Mouse (Mus musculus) forebrain, embryonic 13.5 days (tissue): ENCODE data around the gene Acmsd. TPM values are rescaled to one million over a fixed set of nuclear protein-coding genes. Genes with fewer than 3 reads are reported as not detected.
"Not testable (repeated sequence)": the region's sequence is repeated elsewhere in the genome, so short reads cannot be mapped to it uniquely, and the experiment has no call there.

Source experiments
- ATAC-seq: fragments of 200-750 bp; cut with Nextera tagmentation; 2 replicates; pipeline ENCODE4 v1.8.0; 2017
- H3K27ac ChIP-seq: fragments of 300-500 bp; sonication (generic); 2 replicates; pipeline ENCODE4 v1.5.1; 2015; ENCODE audit warnings: inconsistent platforms, mild to moderate bottlenecking, moderate library complexity
- H3K27me3 ChIP-seq: fragments of 300-500 bp; sonication (generic); 2 replicates; pipeline ENCODE4 v1.6.1; 2015; ENCODE audit warnings: mild to moderate bottlenecking, inconsistent platforms
- H3K36me3 ChIP-seq: fragments of 300-500 bp; sonication (generic); 2 replicates; pipeline ENCODE4 v1.6.1; 2015; ENCODE audit warnings: mild to moderate bottlenecking, inconsistent platforms; ENCODE audit not compliant: poor library complexity, severe bottlenecking
- H3K4me1 ChIP-seq: fragments of 300-500 bp; sonication (generic); 2 replicates; pipeline ENCODE4 v1.6.1; 2015; ENCODE audit warnings: inconsistent platforms
- H3K4me2 ChIP-seq: fragments of 300-500 bp; sonication (generic); 2 replicates; pipeline ENCODE4 v1.6.1; 2015; ENCODE audit warnings: inconsistent platforms, mild to moderate bottlenecking, moderate library complexity
- H3K4me3 ChIP-seq: fragments of 300-500 bp; sonication (generic); 2 replicates; pipeline ENCODE4 v1.5.1; 2015; ENCODE audit warnings: mild to moderate bottlenecking, inconsistent platforms
- H3K9ac ChIP-seq: fragments of 300-500 bp; sonication (generic); 2 replicates; pipeline ENCODE4 v1.6.1; 2015; ENCODE audit warnings: mild to moderate bottlenecking, inconsistent platforms
- H3K9me3 ChIP-seq: fragments of 300-500 bp; sonication (generic); replicated peaks from 2 replicates; pipeline ENCODE4 v1.6.1; 2016; ENCODE audit warnings: inconsistent platforms
- WGBS: fragments of 180-500 bp; shearing (Covaris S2); methylation state at CpG from one replicate; pipeline ENCODE4 v1.1.7; 2015; 5-methylcytosine and 5-hydroxymethylcytosine counted together
- polyA plus RNA-seq: library from polyadenylated mRNA; unstranded; fragments of >200 nt; fragmentation: Nextera tagmentation; extraction: Ambion mirVana; gene quantifications from 2 replicates; pipeline ENCODE4 v1.2.1, GENCODE M21; 2015

The Acmsd gene
- polyA plus RNA-seq, 1 experiment from 2014 or later = not detected

GRCm38 (mm10) chr1:127750401-127751102 lies 21.3 kb downstream of the Acmsd start:
- Histone ChIP-seq H3K4me3 (no peak overlapping the region), H3K9ac (no peak overlapping the region), H3K4me1 (no peaks in the 10 kb centered on the region), H3K27me3 (no peaks in the 10 kb centered on the region), H3K9me3 (0 out of 2 replicates have a peak, but pooled peaks cover 3% of the 10 kb centered on the region), H3K36me3 (no peaks in the 10 kb centered on the region), H3K27ac (no peak overlapping the region), H3K4me2 (no peak overlapping the region)
- 84% methylated on average over 11 of the region's 11 CpGs for WGBS
- no peak for ATAC-seq

DNA sequence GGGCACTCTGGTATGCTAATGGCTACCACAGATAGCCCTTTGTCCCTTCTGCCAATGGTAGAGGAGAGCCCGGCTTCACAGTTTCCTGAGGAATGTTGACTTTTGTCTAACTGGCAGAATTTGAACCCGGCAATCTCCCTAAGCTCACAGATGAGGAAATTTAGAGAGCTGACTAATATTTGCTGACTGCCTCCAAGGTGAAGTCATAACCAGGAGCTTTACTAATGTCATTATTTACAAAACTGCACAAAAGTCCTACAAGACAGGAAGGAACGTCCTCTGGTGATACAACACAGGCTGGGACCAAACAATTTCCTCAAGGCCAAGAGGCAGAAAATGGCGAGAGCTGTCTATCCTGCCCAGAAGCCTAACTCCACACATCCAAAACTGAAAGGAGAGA lies 26.6 kb downstream of the Acmsd start:
- no peaks in the 10 kb centered on the region for H3K4me1 ChIP-seq
- no peak overlapping the region for H3K9ac ChIP-seq
- H3K27me3 ChIP-seq = no peaks in the 10 kb centered on the region
- H3K27ac ChIP-seq = no peak overlapping the region
- 82% methylated on average over 4 of the region's 4 CpGs for WGBS
- ATAC-seq = no peak
- no peaks in the 10 kb centered on the region for H3K36me3 ChIP-seq
- H3K9me3 ChIP-seq = no peaks in the 10 kb centered on the region
- no peak overlapping the region for H3K4me2 ChIP-seq
- no peak overlapping the region for H3K4me3 ChIP-seq

GRCm38 (mm10) chr1:127756331-127757163 lies 27.3 kb downstream of the Acmsd start:
- no peak overlapping the region for H3K4me3 ChIP-seq
- ATAC-seq = no peak
- WGBS = 83% methylated on average over 5 of the region's 5 CpGs
- no peaks in the 10 kb centered on the region for H3K27me3 ChIP-seq
- no peaks in the 10 kb centered on the region for H3K36me3 ChIP-seq
- no peaks in the 10 kb centered on the region for H3K4me1 ChIP-seq
- H3K9ac ChIP-seq = no peak overlapping the region
- no peak overlapping the region for H3K4me2 ChIP-seq
- no peaks in the 10 kb centered on the region for H3K9me3 ChIP-seq
- H3K27ac ChIP-seq = no peak overlapping the region

DNA sequence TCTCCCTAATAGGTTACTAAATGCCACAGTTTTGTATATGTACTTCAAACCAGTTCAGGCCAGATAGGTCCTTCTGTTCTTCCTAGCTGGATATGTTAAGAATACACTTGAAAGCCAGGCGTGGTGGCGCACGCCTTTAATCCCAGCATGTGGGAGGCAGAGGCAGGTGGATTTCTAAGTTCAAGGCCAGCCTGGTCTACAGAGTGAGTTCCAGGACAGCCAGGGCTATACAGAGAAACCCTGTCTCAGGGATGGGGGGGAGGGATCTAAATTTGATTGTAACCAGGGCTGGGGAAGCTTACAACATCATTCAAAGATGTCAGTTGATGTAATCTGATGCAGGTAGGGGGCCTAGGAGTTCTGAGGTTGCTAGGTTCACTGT lies 27.9 kb downstream of the Acmsd start:
- not testable (repeated sequence) for H3K27me3 ChIP-seq, H3K9me3 ChIP-seq, H3K4me2 ChIP-seq, H3K4me3 ChIP-seq, ATAC-seq, H3K36me3 ChIP-seq, H3K9ac ChIP-seq, H3K27ac ChIP-seq, H3K4me1 ChIP-seq
- WGBS = 94% methylated on average over 3 of the region's 3 CpGs

GRCm38 (mm10) chr1:127765468-127765867 lies 36.3 kb downstream of the Acmsd start:
- no peak overlapping the region for H3K4me3 ChIP-seq
- no peaks in the 10 kb centered on the region for H3K27me3 ChIP-seq
- H3K4me2 ChIP-seq = no peak overlapping the region
- no peak overlapping the region for H3K27ac ChIP-seq
- no peaks in the 10 kb centered on the region for H3K36me3 ChIP-seq
- H3K9ac ChIP-seq = no peak overlapping the region
- H3K9me3 ChIP-seq = no peaks in the 10 kb centered on the region
- H3K4me1 ChIP-seq = no peaks in the 10 kb centered on the region
- no peak for ATAC-seq
- 60% methylated on average over 2 of the region's 2 CpGs for WGBS

GRCm38 (mm10) chr1:127766741-127767140 lies 37.5 kb downstream of the Acmsd start:
- 91% methylated on average over 2 of the region's 2 CpGs for WGBS
- Histone ChIP-seq H3K4me2 (no peak overlapping the region), H3K9ac (no peak overlapping the region), H3K9me3 (no peaks in the 10 kb centered on the region), H3K4me3 (no peak overlapping the region), H3K4me1 (no peaks in the 10 kb centered on the region), H3K27ac (no peak overlapping the region), H3K27me3 (no peaks in the 10 kb centered on the region), H3K36me3 (no peaks in the 10 kb centered on the region)
- no peak for ATAC-seq

DNA sequence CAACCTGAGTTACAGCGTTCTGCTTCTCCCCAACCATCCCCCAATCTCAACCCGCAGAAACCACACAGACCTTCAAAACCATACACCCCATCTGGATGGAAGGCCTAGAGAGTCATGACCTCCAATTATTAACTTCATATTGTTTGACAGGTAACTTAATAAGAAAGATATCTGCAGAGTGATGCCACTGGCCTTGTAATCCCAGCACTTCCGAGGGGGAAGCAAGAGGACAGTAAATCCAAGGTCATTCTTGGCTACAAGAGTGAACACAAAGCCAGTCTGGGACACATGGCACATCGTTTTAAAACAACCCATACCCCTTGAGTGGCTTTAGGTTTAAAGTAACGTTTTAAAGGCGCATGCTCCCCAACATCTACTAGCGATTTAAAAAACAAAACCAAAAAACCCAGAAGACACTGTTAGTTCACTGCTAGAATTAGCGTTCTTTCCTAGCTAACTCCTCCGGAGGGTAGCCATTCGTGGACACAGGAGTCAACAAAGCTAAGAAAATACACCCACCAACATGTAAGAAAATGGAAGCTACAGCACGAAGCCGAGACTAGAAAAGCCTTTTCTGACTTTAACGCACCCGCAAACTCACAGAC lies 44.1 kb downstream of the Acmsd start:
- 1% methylated on average over 14 of the region's 14 CpGs for WGBS
- H3K36me3 ChIP-seq = no peaks in the 10 kb centered on the region
- peak overlapping the region; percentile 74 for H3K4me2 ChIP-seq
- peak overlapping the region; percentile 64 for H3K27ac ChIP-seq
- peak; percentile 46 for ATAC-seq
- peak overlapping the region; percentile 95 for H3K4me3 ChIP-seq
- H3K4me1 ChIP-seq = peaks cover 31% of the 10 kb centered on the region
- H3K9ac ChIP-seq = peak overlapping the region; percentile 58
- no peaks in the 10 kb centered on the region for H3K27me3 ChIP-seq
- no peaks in the 10 kb centered on the region for H3K9me3 ChIP-seq

DNA sequence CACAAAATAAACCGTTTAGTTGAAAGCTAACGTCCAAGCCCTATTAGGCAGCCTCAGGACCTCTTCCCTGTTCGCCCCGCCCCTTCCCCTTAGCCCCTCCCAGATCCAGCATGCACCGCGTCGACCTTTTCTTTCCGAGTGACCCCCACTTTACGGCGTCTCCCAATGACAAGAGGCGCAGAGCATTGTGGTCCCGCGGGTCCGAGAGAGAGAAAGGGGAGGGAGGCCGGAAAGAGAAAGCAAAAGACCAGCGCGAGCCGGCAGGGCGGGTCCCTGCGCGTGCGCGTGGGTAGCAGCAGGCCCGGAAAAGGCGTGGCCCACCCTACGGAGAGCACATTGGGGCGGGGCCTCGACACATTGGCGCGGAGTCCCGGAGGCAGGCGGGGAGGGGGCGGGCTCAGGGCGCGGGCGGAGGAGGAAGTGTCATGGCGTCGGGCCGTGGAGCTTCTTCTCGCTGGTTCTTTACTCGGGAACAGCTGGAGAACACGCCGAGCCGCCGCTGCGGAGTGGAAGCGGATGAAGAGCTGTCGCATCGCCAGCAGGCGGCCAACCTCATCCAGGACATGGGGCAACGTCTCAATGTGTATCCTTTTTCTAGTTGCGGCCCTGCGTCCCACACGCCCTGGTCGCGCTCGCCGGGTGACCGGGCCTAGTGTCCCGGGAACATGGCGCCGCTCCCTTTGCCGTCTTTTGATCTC lies 44.7 kb downstream of the Acmsd start, which contains the start of gene Ccnt2:
TSS of gene Ccnt2 (plus strand) at position 362 of the 698 bp plus-strand sequence.
- peak; percentile 98 for ATAC-seq
- Histone ChIP-seq H3K36me3 (peaks cover 4% of the 10 kb centered on the region; the same call in 1 of the 2 replicates), H3K27ac (peak within 1 kb of the TSS; percentile 92), H3K27me3 (no peaks in the 10 kb centered on the region), H3K9ac (peak within 1 kb of the TSS; percentile 93), H3K4me2 (peak within 1 kb of the TSS; percentile 74), H3K4me1 (peaks cover 36% of the 10 kb centered on the region), H3K4me3 (peak within 1 kb of the TSS; percentile 95), H3K9me3 (no peaks in the 10 kb centered on the region)
- under 1% methylated on average over 52 of the region's 63 CpGs for WGBS

- H3K36me3 ChIP-seq = peaks cover 4% of the 10 kb centered on the region; the same call in 1 of the 2 replicates
- H3K27ac ChIP-seq = peak overlapping the region; percentile 92
Measured at GRCm38 (mm10) chr1:127774501-127774880, 45.3 kb downstream of the Acmsd start.

DNA sequence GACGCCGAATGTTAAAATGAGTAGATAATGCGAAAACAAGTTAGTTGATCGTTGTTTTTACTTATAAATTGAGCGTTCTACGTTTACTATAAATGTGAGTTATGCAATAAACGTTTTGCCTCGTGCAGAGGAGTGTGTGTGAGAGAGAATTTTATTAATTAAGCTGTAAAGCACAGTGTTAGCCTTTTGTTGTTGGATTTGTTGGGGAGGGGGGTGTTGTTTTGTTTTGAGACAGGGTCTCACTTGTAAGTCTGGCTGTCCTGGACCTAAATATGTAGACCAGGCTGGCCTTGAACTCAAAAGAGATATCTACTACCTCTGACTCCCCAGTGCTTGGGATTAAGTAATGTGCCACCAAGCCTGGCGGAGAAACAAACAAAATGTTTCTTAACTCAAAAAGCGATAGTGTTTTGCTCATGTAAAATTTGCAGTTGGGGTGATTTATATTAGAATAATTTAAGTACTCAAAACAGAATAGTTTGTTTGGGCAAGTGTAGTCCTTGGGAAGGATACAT lies 46.0 kb downstream of the Acmsd start:
- WGBS = 11% methylated on average over 10 of the region's 10 CpGs
- peak overlapping the region; percentile 74 for H3K4me2 ChIP-seq
- no peaks in the 10 kb centered on the region for H3K27me3 ChIP-seq
- no peak for ATAC-seq
- H3K27ac ChIP-seq = no peak overlapping the region
- peak overlapping the region; percentile 95 for H3K4me3 ChIP-seq
- peaks cover 4% of the 10 kb centered on the region; the same call in 1 of the 2 replicates for H3K36me3 ChIP-seq
- H3K4me1 ChIP-seq = peaks cover 49% of the 10 kb centered on the region
- peak overlapping the region; percentile 93 for H3K9ac ChIP-seq
- H3K9me3 ChIP-seq = no peaks in the 10 kb centered on the region

More at GRCm38 (mm10) chr1:127774501-127774880, 45.3 kb downstream of the Acmsd start:
- Histone ChIP-seq H3K9me3 (no peaks in the 10 kb centered on the region), H3K4me3 (peak overlapping the region; percentile 95), H3K4me1 (peaks cover 41% of the 10 kb centered on the region), H3K4me2 (peak overlapping the region; percentile 74), H3K9ac (peak overlapping the region; percentile 93), H3K27me3 (no peaks in the 10 kb centered on the region)
- under 1% methylated on average over 31 of the region's 31 CpGs for WGBS
- peak; percentile 61 for ATAC-seq

GRCm38 (mm10) chr1:127776246-127776645 lies 47.0 kb downstream of the Acmsd start:
- peak overlapping the region; percentile 36 for H3K9ac ChIP-seq
- peak overlapping the region; percentile 42 for H3K4me2 ChIP-seq
- H3K4me3 ChIP-seq = peak overlapping the region; percentile 17
- H3K27ac ChIP-seq = no peak overlapping the region
- peaks cover 55% of the 10 kb centered on the region for H3K4me1 ChIP-seq
- no peaks in the 10 kb centered on the region for H3K9me3 ChIP-seq
- WGBS = 74% methylated on average over 6 of the region's 6 CpGs
- peaks cover 4% of the 10 kb centered on the region; the same call in 1 of the 2 replicates for H3K36me3 ChIP-seq
- ATAC-seq = no peak
- H3K27me3 ChIP-seq = no peaks in the 10 kb centered on the region
